ENCODE assay signal across 14 mouse cellular contexts in the genomic region with DNA sequence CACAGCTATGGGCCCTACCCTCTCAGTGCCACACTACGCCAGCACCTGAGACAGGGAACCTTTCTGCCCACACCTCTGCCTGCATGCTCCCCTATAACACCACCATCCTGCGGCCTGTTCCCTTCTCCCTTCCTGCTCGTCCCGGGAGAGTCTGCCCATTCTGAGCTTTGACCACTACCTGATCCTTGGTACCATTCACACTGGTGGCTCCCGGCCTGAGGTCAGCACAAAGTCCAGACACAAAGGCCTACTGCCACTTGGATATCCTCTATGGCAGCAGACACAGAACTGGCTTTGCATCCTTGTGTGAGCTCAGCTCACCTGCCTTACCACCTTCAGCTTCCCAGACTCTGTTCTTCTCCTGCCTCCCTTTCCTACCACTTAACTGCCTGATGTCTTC.
"Had no signal": no experiment of that assay in that cellular context is flagged by ENCODE, and none has a peak within 500 bp of the region (broad histone marks: within the 10 kb centered on the region; RNA-seq: fewer than 3 reads in every experiment).

No protein-coding gene starts in this region.

- H3K4me1 ChIP-seq: hindbrain, embryonic 15.5 days; limb, embryonic 13.5 days; lung, embryonic 15.5 days; midbrain, embryonic 13.5 days; neural tube, embryonic 15.5 days had no signal

- ATAC-seq: midbrain, embryonic 13.5 days had no signal

- H3K27ac ChIP-seq: hindbrain, embryonic 15.5 days; limb, embryonic 13.5 days; liver, embryonic 15.5 days; lung, embryonic 15.5 days; midbrain, embryonic 13.5 days; neural tube, embryonic 15.5 days; stomach, postnatal 0 days had no signal

- H3K27me3 ChIP-seq: hindbrain, embryonic 15.5 days; limb, embryonic 13.5 days; liver, embryonic 15.5 days; lung, embryonic 15.5 days; midbrain, embryonic 13.5 days; neural tube, embryonic 15.5 days had no signal

- DNase-seq: left cerebral cortex, postnatal 4 days; right cerebral cortex, adult 18-20 months; right cerebral cortex, postnatal 25 days; thymus, adult 2 months; thymus, postnatal 25 days had no signal

- H3K4me3 ChIP-seq: hindbrain, embryonic 15.5 days; limb, embryonic 13.5 days; liver, embryonic 15.5 days; lung, embryonic 15.5 days; midbrain, embryonic 13.5 days; myocyte; neural tube, embryonic 15.5 days had no signal

- H3K4me2 ChIP-seq: hindbrain, embryonic 15.5 days; limb, embryonic 13.5 days; liver, embryonic 11.5 days; liver, embryonic 15.5 days; lung, embryonic 15.5 days; midbrain, embryonic 13.5 days; neural tube, embryonic 15.5 days had no signal

- H3K9me3 ChIP-seq: hindbrain, embryonic 15.5 days; limb, embryonic 13.5 days; liver, embryonic 15.5 days; lung, embryonic 15.5 days; midbrain, embryonic 13.5 days; neural tube, embryonic 15.5 days had no signal

- H3K9ac ChIP-seq: hindbrain, embryonic 15.5 days; limb, embryonic 13.5 days; liver, embryonic 15.5 days; lung, embryonic 15.5 days; midbrain, embryonic 13.5 days; neural tube, embryonic 15.5 days had no signal
